Mouse (Mus musculus): ENCODE results near the gene Agap1.

- TF ChIP-seq CTCF (IDR thresholded peaks at IDR 0.05; ENCODE audit: insufficient read depth, low read depth, low read length) (no peak), POLR2A (IDR thresholded peaks at IDR 0.05; ENCODE audit: insufficient read depth, low read depth, low read length) (no peak)
Measured at GRCm38 (mm10) chr1:89736021-89736420, 281.4 kb downstream of the Agap1 start.
